Mouse (Mus musculus) ES-Bruce4 (cell line): ENCODE data around the gene Myh7.

ENCODE experiments used
- CTCF ChIP-seq: IDR thresholded peaks from one replicate; pipeline ENCODE4 v1.8.1; 2011; ENCODE audit warnings: low read depth, low read length
- EP300 ChIP-seq: IDR thresholded peaks from 2 replicates; pipeline ENCODE4 v1.6.1; 2011; ENCODE audit warnings: low read depth, low read length; ENCODE audit not compliant: insufficient read depth
- POLR2A ChIP-seq: IDR thresholded peaks from one replicate; pipeline ENCODE4 v1.8.1; 2011; ENCODE audit warnings: low read length; ENCODE audit not compliant: insufficient read depth

DNA sequence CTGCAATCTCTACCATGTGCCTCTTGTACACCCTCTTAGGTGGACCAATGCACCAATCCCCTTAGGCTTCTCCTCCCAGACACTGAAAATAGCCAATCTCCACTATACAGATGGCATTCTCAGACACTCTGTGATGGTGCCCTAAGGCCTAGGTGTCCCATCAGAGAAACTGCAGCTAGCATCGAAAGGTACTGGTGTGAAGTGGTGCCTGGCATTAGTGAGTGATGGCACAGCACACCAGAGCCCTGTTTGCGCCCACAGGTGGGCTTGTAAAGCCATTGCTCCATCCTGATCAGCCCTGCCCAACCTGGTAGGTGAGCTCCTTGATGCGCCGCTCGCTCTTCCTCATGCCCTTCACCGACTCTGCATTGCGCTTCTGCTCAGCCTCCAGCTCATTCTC, 50.5 kb downstream of the Myh7 start:
- TF ChIP-seq CTCF = no peak
- no peak for TF ChIP-seq POLR2A
- no peak for TF ChIP-seq EP300
